Mouse (Mus musculus): ENCODE measurements around the gene Pno1.

GRCm38 (mm10) chr11:17159738-17160241 lies 51.6 kb downstream of the Pno1 start:
- TF ChIP-seq POLR2A (IDR thresholded peaks at IDR 0.05; ENCODE audit: insufficient read depth, low read depth, low read length): no peak
- TF ChIP-seq CTCF (IDR thresholded peaks at IDR 0.05): no peak
